In the genomic region with DNA sequence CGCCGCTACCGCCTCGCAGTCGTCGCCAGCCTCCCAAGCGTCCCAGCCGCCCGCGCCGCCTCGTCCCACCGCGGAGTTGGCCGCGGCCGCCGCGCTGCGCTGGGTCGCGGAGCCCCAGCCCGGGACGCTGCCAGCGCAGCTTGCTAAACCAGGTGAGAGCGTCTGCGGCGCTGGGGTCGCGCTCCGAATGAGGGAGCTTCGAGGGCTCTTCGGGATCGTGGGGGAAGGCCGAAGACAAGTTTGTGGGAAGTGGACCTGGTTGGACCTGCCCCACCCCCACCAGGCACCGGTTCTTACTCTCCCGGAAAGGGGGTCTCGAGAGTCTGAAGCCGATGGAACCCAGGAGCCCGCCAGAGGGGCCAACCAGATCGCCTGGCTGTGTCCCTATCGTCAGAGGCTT, we compare ENCODE assay signal across 9 mouse cellular contexts. TPM values are rescaled to one million over a fixed set of nuclear protein-coding genes. Genes with fewer than 3 reads are reported as not detected.
A peak's percentile ranks its signal among the peaks of the same experiment; 100 is the strongest.
DNase-seq lines count a peak whose midpoint lies in the region; ATAC-seq and TF ChIP-seq lines count a peak whose summit lies in the region.
"Had no signal": no experiment of that assay in that cellular context is flagged by ENCODE, and none has a peak within 500 bp of the region (broad histone marks: within the 10 kb centered on the region; RNA-seq: fewer than 3 reads in every experiment).

No protein-coding gene starts in this region.

- ATAC-seq in heart, postnatal 0 days (ENCODE audit: insufficient read depth, low read depth): 0 out of 2 replicates have a peak, but pooled peaks have one; percentile 5
- no peak for ATAC-seq in embryonic facial prominence, embryonic 13.5 days (ENCODE audit: insufficient number of reproducible peaks, insufficient read depth, low FRiP score, low TSS enrichment, low read depth)
- 0 out of 2 replicates have a peak, but pooled peaks have one; percentile 14 for ATAC-seq in intestine, embryonic 15.5 days
- no peak for ATAC-seq in neural tube, embryonic 11.5 days (ENCODE audit: insufficient read depth, low FRiP score, low TSS enrichment)

- no peaks in the 10 kb centered on the region for H3K36me3 ChIP-seq in heart, postnatal 0 days (replicated peaks; ENCODE audit: control insufficient read depth, insufficient read depth, low read length)
- no peaks in the 10 kb centered on the region for H3K36me3 ChIP-seq in embryonic facial prominence, embryonic 13.5 days
- H3K36me3 ChIP-seq in intestine, embryonic 15.5 days: no peaks in the 10 kb centered on the region
- no peaks in the 10 kb centered on the region for H3K36me3 ChIP-seq in neural tube, embryonic 11.5 days (ENCODE audit: control insufficient read depth, insufficient read depth, low read length)

- H3K4me1 ChIP-seq in heart, postnatal 0 days (ENCODE audit: control insufficient read depth, insufficient read depth): peaks cover 8% of the 10 kb centered on the region; the same call in 1 of the 2 replicates
- peaks cover 19% of the 10 kb centered on the region for H3K4me1 ChIP-seq in embryonic facial prominence, embryonic 13.5 days
- H3K4me1 ChIP-seq in intestine, embryonic 15.5 days (replicated peaks): peaks cover 16% of the 10 kb centered on the region
- peaks cover 11% of the 10 kb centered on the region for H3K4me1 ChIP-seq in neural tube, embryonic 11.5 days (ENCODE audit: control insufficient read depth, insufficient read depth, low read length)

- WGBS in heart, postnatal 0 days: under 1% methylated on average over 32 of the region's 42 CpGs
- WGBS in embryonic facial prominence, embryonic 13.5 days: under 1% methylated on average over 42 of the region's 42 CpGs
- under 1% methylated on average over 42 of the region's 42 CpGs for WGBS in intestine, embryonic 15.5 days
- WGBS in neural tube, embryonic 11.5 days: 0% methylated on average over 30 of the region's 42 CpGs

- no peak for TF ChIP-seq EP300 in heart, postnatal 0 days (IDR thresholded peaks at IDR 0.05; ENCODE audit: low read depth)

- H3K4me3 ChIP-seq in heart, postnatal 0 days (ENCODE audit: low read depth, low read length): peak overlapping the region; percentile 35
- peak overlapping the region; percentile 45 for H3K4me3 ChIP-seq in embryonic facial prominence, embryonic 13.5 days
- peak overlapping the region; percentile 34 for H3K4me3 ChIP-seq in intestine, embryonic 15.5 days (replicated peaks)
- peak overlapping the region; percentile 26 for H3K4me3 ChIP-seq in neural tube, embryonic 11.5 days (ENCODE audit: low read depth, low read length)
- H3K4me3 ChIP-seq: myocyte had no signal

- no peak for DNase-seq in heart, postnatal 0 days (ENCODE audit: low spot score)
- no peak for DNase-seq in heart, postnatal 4 days
- DNase-seq in neural tube, embryonic 11.5 days (ENCODE audit: low spot score): peak; percentile 59
- DNase-seq in cerebellum, adult 9-10 months: no peak
- no peak for DNase-seq in right cerebral cortex, adult 18-20 months
- DNase-seq in left cerebral cortex, adult 18-20 months (ENCODE audit: low spot score in 2 of 2): no peak

- no peak for TF ChIP-seq CTCF in heart, postnatal 0 days (IDR thresholded peaks at IDR 0.05; ENCODE audit: low read depth)

- no peaks in the 10 kb centered on the region for H3K9me3 ChIP-seq in heart, postnatal 0 days (replicated peaks; ENCODE audit: control insufficient read depth, low read length)
- H3K9me3 ChIP-seq in embryonic facial prominence, embryonic 13.5 days: no peaks in the 10 kb centered on the region
- H3K9me3 ChIP-seq in intestine, embryonic 15.5 days: no peaks in the 10 kb centered on the region
- H3K9me3 ChIP-seq in neural tube, embryonic 11.5 days (ENCODE audit: control insufficient read depth, low read length): no peaks in the 10 kb centered on the region

- H3K27ac ChIP-seq in heart, postnatal 0 days (ENCODE audit: low read depth): no peak overlapping the region
- peak overlapping the region; percentile 66 for H3K27ac ChIP-seq in embryonic facial prominence, embryonic 13.5 days
- H3K27ac ChIP-seq in intestine, embryonic 15.5 days: no peak overlapping the region
- no peak overlapping the region for H3K27ac ChIP-seq in neural tube, embryonic 11.5 days (ENCODE audit: low read depth, low read length)

- no peak overlapping the region for H3K9ac ChIP-seq in heart, postnatal 0 days (replicated peaks; ENCODE audit: low read depth, low read length)
- H3K9ac ChIP-seq in embryonic facial prominence, embryonic 13.5 days: peak overlapping the region; percentile 66
- H3K9ac ChIP-seq in intestine, embryonic 15.5 days: peak overlapping the region; percentile 23; the same call in 1 of the 2 replicates
- peak overlapping the region; percentile 10; the same call in 1 of the 2 replicates for H3K9ac ChIP-seq in neural tube, embryonic 11.5 days (ENCODE audit: low read length)

- H3K27me3 ChIP-seq in heart, postnatal 0 days (ENCODE audit: control insufficient read depth, insufficient read depth, low read length): peaks cover 100% of the 10 kb centered on the region
- H3K27me3 ChIP-seq in embryonic facial prominence, embryonic 13.5 days: peaks cover 100% of the 10 kb centered on the region
- H3K27me3 ChIP-seq in intestine, embryonic 15.5 days (replicated peaks): peaks cover 91% of the 10 kb centered on the region
- H3K27me3 ChIP-seq in neural tube, embryonic 11.5 days (ENCODE audit: control insufficient read depth, insufficient read depth, low read length): peaks cover 100% of the 10 kb centered on the region

- H3K4me2 ChIP-seq in heart, postnatal 0 days (ENCODE audit: low read depth, low read length): peak overlapping the region; percentile 49
- H3K4me2 ChIP-seq in embryonic facial prominence, embryonic 13.5 days: peak overlapping the region; percentile 64
- H3K4me2 ChIP-seq in intestine, embryonic 15.5 days (replicated peaks): peak overlapping the region; percentile 80
- H3K4me2 ChIP-seq in neural tube, embryonic 11.5 days (ENCODE audit: low read depth): peak overlapping the region; percentile 45

RNA-seq across cellular contexts. Expression of gene Dmrt3, which starts 1.0 kb away (rescaled TPM):
- not detected in 2 replicates for total RNA-seq in heart, postnatal 0 days (2014; rRNA removed; ENCODE audit: low replicate concordance)
- polyA plus RNA-seq in heart, postnatal 0 days (2015; fragmentation: Nextera tagmentation; extraction: Ambion mirVana): 0.04 TPM in 1 of 2 replicates, not detected in the other
- total RNA-seq in heart, postnatal 4 days (2021): not detected
- 1.8 and 2.6 TPM in 2 replicates for polyA plus RNA-seq in embryonic facial prominence, embryonic 13.5 days (2015; fragmentation: Nextera tagmentation; extraction: Ambion mirVana)
- 0.30 and 0.41 TPM in 2 replicates for polyA plus RNA-seq in intestine, embryonic 15.5 days (2015; fragmentation: Nextera tagmentation; extraction: Ambion mirVana)
- 2.1 and 2.4 TPM in 2 replicates for polyA plus RNA-seq in neural tube, embryonic 11.5 days (2014; fragmentation: Nextera tagmentation; extraction: Ambion mirVana)
- not detected for total RNA-seq in left cerebral cortex, adult 18-20 months (2021)

Comparison
In these comparisons a context has a peak if more than half of its experiments do, and no peak if none do; other contexts are left out.
1. ATAC-seq: peak in heart, postnatal 0 days (single experiment) and intestine, embryonic 15.5 days (single experiment); none in embryonic facial prominence, embryonic 13.5 days (single experiment) and neural tube, embryonic 11.5 days (single experiment).
2. Peak in every context shown above with its lines, with median percentiles within 50 percentile points of each other: H3K4me2 ChIP-seq and H3K4me3 ChIP-seq.